Mouse (Mus musculus): Measurements from ENCODE around the gene Defb21. TPM values are rescaled to one million over a fixed set of nuclear protein-coding genes. Genes with fewer than 3 reads are reported as not detected.

Gene Defb21
- polyA plus RNA-seq (2012; rRNA removed), result not detected in 2 replicates

GRCm38 (mm10) chr2:152572114-152572794 lies at the start of gene Defb21:
Gene Defb21, plus strand, starts transcription at chr2:152572744.
- Histone ChIP-seq H3K4me3 (ENCODE audit: low read depth, low read length) (no peak within 1 kb of the TSS), H3K4me1 (ENCODE audit: control insufficient read depth, insufficient read depth, insufficient read length, low read length) (no peaks in the 10 kb centered on the region), H3K27me3 (ENCODE audit: control insufficient read depth, insufficient read depth, low read length) (peaks cover 2% of the 10 kb centered on the region; the same call in 1 of the 2 replicates), H3K36me3 (ENCODE audit: control insufficient read depth, insufficient read depth, low read length) (no peaks in the 10 kb centered on the region), H3K27ac (ENCODE audit: insufficient read depth, low read depth, low read length) (no peak within 1 kb of the TSS)
- WGBS, result 68% methylated on average over 11 of the region's 11 CpGs
- TF ChIP-seq POLR2A (IDR thresholded peaks at IDR 0.05; ENCODE audit: low read depth, low read length) (no peak), CTCF (IDR thresholded peaks at IDR 0.05; ENCODE audit: extremely low read depth, insufficient read length, insufficient replicate concordance, low read depth, low read length) (peak; percentile 28; the same call in 1 of the 2 replicates)

- H3K27ac ChIP-seq (ENCODE audit: insufficient read depth, low read depth, low read length), result no peak within 1 kb of the TSS
- H3K36me3 ChIP-seq (ENCODE audit: control insufficient read depth, insufficient read depth, low read length), result no peaks in the 10 kb centered on the region
- no peaks in the 10 kb centered on the region for H3K27me3 ChIP-seq (ENCODE audit: control insufficient read depth, insufficient read depth, low read length)
- TF ChIP-seq POLR2A (IDR thresholded peaks at IDR 0.05; ENCODE audit: low read depth, low read length), result no peak
- no peak for TF ChIP-seq CTCF (IDR thresholded peaks at IDR 0.05; ENCODE audit: extremely low read depth, insufficient read length, insufficient replicate concordance, low read depth, low read length)
- WGBS, result 34% methylated on average over 13 of the region's 13 CpGs
- H3K4me1 ChIP-seq (ENCODE audit: control insufficient read depth, insufficient read depth, insufficient read length, low read length), result no peaks in the 10 kb centered on the region
- H3K4me3 ChIP-seq (ENCODE audit: low read depth, low read length), result no peak within 1 kb of the TSS
These were observed 32.4 kb upstream of the Defb21 start, which contains the start of gene Defb29 for GRCm38 (mm10) chr2:152539944-152540710. Gene Defb29, minus strand, starts transcription at chr2:152540098.

GRCm38 (mm10) chr2:152541979-152542378 lies 30.6 kb upstream of the Defb21 start:
- WGBS, result 75% methylated on average over 9 of the region's 9 CpGs
- Histone ChIP-seq H3K4me3 (ENCODE audit: low read depth, low read length) (no peak overlapping the region), H3K27me3 (ENCODE audit: control insufficient read depth, insufficient read depth, low read length) (no peaks in the 10 kb centered on the region), H3K36me3 (ENCODE audit: control insufficient read depth, insufficient read depth, low read length) (no peaks in the 10 kb centered on the region), H3K4me1 (ENCODE audit: control insufficient read depth, insufficient read depth, insufficient read length, low read length) (no peaks in the 10 kb centered on the region), H3K27ac (ENCODE audit: insufficient read depth, low read depth, low read length) (no peak overlapping the region)
- TF ChIP-seq POLR2A (IDR thresholded peaks at IDR 0.05; ENCODE audit: low read depth, low read length), result no peak

GRCm38 (mm10) chr2:152542897-152543296 lies 29.6 kb upstream of the Defb21 start:
- no peak for TF ChIP-seq POLR2A (IDR thresholded peaks at IDR 0.05; ENCODE audit: low read depth, low read length)
- TF ChIP-seq CTCF (IDR thresholded peaks at IDR 0.05; ENCODE audit: extremely low read depth, insufficient read length, insufficient replicate concordance, low read depth, low read length), result peak; percentile 8; the same call in 1 of the 2 replicates
- no peaks in the 10 kb centered on the region for H3K36me3 ChIP-seq (ENCODE audit: control insufficient read depth, insufficient read depth, low read length)
- H3K4me3 ChIP-seq (ENCODE audit: low read depth, low read length), result no peak overlapping the region
- 81% methylated on average over 2 of the region's 2 CpGs for WGBS
- H3K27ac ChIP-seq (ENCODE audit: insufficient read depth, low read depth, low read length), result no peak overlapping the region
- H3K27me3 ChIP-seq (ENCODE audit: control insufficient read depth, insufficient read depth, low read length), result no peaks in the 10 kb centered on the region
- no peaks in the 10 kb centered on the region for H3K4me1 ChIP-seq (ENCODE audit: control insufficient read depth, insufficient read depth, insufficient read length, low read length)

- no peaks in the 10 kb centered on the region for H3K27me3 ChIP-seq (ENCODE audit: control insufficient read depth, insufficient read depth, low read length)
- H3K4me3 ChIP-seq (ENCODE audit: low read depth, low read length), result no peak overlapping the region
- no peaks in the 10 kb centered on the region for H3K36me3 ChIP-seq (ENCODE audit: control insufficient read depth, insufficient read depth, low read length)
- no peak overlapping the region for H3K27ac ChIP-seq (ENCODE audit: insufficient read depth, low read depth, low read length)
- TF ChIP-seq CTCF (IDR thresholded peaks at IDR 0.05; ENCODE audit: extremely low read depth, insufficient read length, insufficient replicate concordance, low read depth, low read length), result no peak
- TF ChIP-seq POLR2A (IDR thresholded peaks at IDR 0.05; ENCODE audit: low read depth, low read length), result no peak
- no peaks in the 10 kb centered on the region for H3K4me1 ChIP-seq (ENCODE audit: control insufficient read depth, insufficient read depth, insufficient read length, low read length)
- WGBS, result 26% methylated on average over 4 of the region's 4 CpGs
These were observed 29.1 kb upstream of the Defb21 start for GRCm38 (mm10) chr2:152543478-152543877.

GRCm38 (mm10) chr2:152544691-152545090 lies 27.9 kb upstream of the Defb21 start:
- 4% methylated on average over 4 of the region's 4 CpGs for WGBS
- Histone ChIP-seq H3K27me3 (ENCODE audit: control insufficient read depth, insufficient read depth, low read length) (no peaks in the 10 kb centered on the region), H3K27ac (ENCODE audit: insufficient read depth, low read depth, low read length) (no peak overlapping the region), H3K4me1 (ENCODE audit: control insufficient read depth, insufficient read depth, insufficient read length, low read length) (no peaks in the 10 kb centered on the region), H3K4me3 (ENCODE audit: low read depth, low read length) (no peak overlapping the region), H3K36me3 (ENCODE audit: control insufficient read depth, insufficient read depth, low read length) (no peaks in the 10 kb centered on the region)
- TF ChIP-seq CTCF (IDR thresholded peaks at IDR 0.05; ENCODE audit: extremely low read depth, insufficient read length, insufficient replicate concordance, low read depth, low read length) (peak; percentile 44; the same call in 1 of the 2 replicates), POLR2A (IDR thresholded peaks at IDR 0.05; ENCODE audit: low read depth, low read length) (no peak)

- Histone ChIP-seq H3K4me1 (ENCODE audit: control insufficient read depth, insufficient read depth, insufficient read length, low read length) (no peaks in the 10 kb centered on the region), H3K27me3 (ENCODE audit: control insufficient read depth, insufficient read depth, low read length) (no peaks in the 10 kb centered on the region), H3K27ac (ENCODE audit: insufficient read depth, low read depth, low read length) (no peak overlapping the region), H3K4me3 (ENCODE audit: low read depth, low read length) (no peak overlapping the region), H3K36me3 (ENCODE audit: control insufficient read depth, insufficient read depth, low read length) (no peaks in the 10 kb centered on the region)
- TF ChIP-seq POLR2A (IDR thresholded peaks at IDR 0.05; ENCODE audit: low read depth, low read length), result no peak
- TF ChIP-seq CTCF (IDR thresholded peaks at IDR 0.05; ENCODE audit: extremely low read depth, insufficient read length, insufficient replicate concordance, low read depth, low read length), result no peak
- 81% methylated on average over 5 of the region's 5 CpGs for WGBS
These were observed 24.4 kb upstream of the Defb21 start for GRCm38 (mm10) chr2:152548124-152548523.
